Mouse (Mus musculus) inflammation-experienced regulatory T-cells, adult 6 months (primary cell): ENCODE results near the gene Tmem87b. TPM values are rescaled to one million over a fixed set of nuclear protein-coding genes. Genes with fewer than 3 reads are reported as not detected.

Experiments used
- ATAC-seq: one replicate; pipeline ENCODE4 v1.8.0; 2017
- polyA plus RNA-seq, 3 experiments: library from polyadenylated mRNA; unstranded; fragments of 100-300 nt; shearing (Covaris generic); gene quantifications; one replicate each; pipeline ENCODE4 v1.2.1; 2017

Tmem87b gene
- polyA plus RNA-seq: 10 to 100 TPM; 11.3 to 18.5 (median 16.0) TPM

GRCm38 (mm10) chr2:128817786-128818681 lies at the start of gene Tmem87b:
Gene Tmem87b (plus strand): TSS chr2:128818118.
- peak; percentile 88 for ATAC-seq

GRCm38 (mm10) chr2:128768545-128769247 lies 49.2 kb upstream of the Tmem87b start:
- no peak for ATAC-seq

GRCm38 (mm10) chr2:128770557-128770956 lies 47.4 kb upstream of the Tmem87b start:
- ATAC-seq: no peak

- ATAC-seq: no peak
These were observed 46.9 kb upstream of the Tmem87b start for GRCm38 (mm10) chr2:128771048-128771447.

- ATAC-seq: no peak
These were observed 46.1 kb upstream of the Tmem87b start for GRCm38 (mm10) chr2:128771750-128772338.

GRCm38 (mm10) chr2:128782231-128782630 lies 35.7 kb upstream of the Tmem87b start:
- no peak for ATAC-seq

- ATAC-seq: no peak
These were observed 34.1 kb upstream of the Tmem87b start for GRCm38 (mm10) chr2:128783660-128784345.

- no peak for ATAC-seq
These were observed 33.1 kb upstream of the Tmem87b start for GRCm38 (mm10) chr2:128784814-128785213.

GRCm38 (mm10) chr2:128786341-128786740 lies 31.6 kb upstream of the Tmem87b start:
- ATAC-seq: no peak

GRCm38 (mm10) chr2:128786795-128787194 lies 31.1 kb upstream of the Tmem87b start:
- ATAC-seq: no peak

GRCm38 (mm10) chr2:128787805-128788204 lies 30.1 kb upstream of the Tmem87b start:
- ATAC-seq: no peak

GRCm38 (mm10) chr2:128790875-128791614 lies 26.9 kb upstream of the Tmem87b start:
- no peak for ATAC-seq

GRCm38 (mm10) chr2:128793958-128794357 lies 24.0 kb upstream of the Tmem87b start:
- no peak for ATAC-seq

- no peak for ATAC-seq
These were observed 21.5 kb upstream of the Tmem87b start for GRCm38 (mm10) chr2:128796463-128796862.

GRCm38 (mm10) chr2:128803441-128803840 lies 14.5 kb upstream of the Tmem87b start:
- no peak for ATAC-seq

GRCm38 (mm10) chr2:128805341-128805740 lies 12.6 kb upstream of the Tmem87b start:
- ATAC-seq: no peak

GRCm38 (mm10) chr2:128806561-128806960 lies 11.4 kb upstream of the Tmem87b start:
- no peak for ATAC-seq

- ATAC-seq: no peak
These were observed 5.2 kb upstream of the Tmem87b start for GRCm38 (mm10) chr2:128812761-128813160.

- no peak for ATAC-seq
These were observed 1.6 kb upstream of the Tmem87b start for GRCm38 (mm10) chr2:128816311-128816710.

- ATAC-seq: no peak
These were observed 1.0 kb upstream of the Tmem87b start for GRCm38 (mm10) chr2:128816916-128817315.

- peak; percentile 42 for ATAC-seq
These were observed 532 bp upstream of the Tmem87b start for GRCm38 (mm10) chr2:128817387-128817785.
